Mouse (Mus musculus): ENCODE data around the gene Ptgir.

The Ptgir gene

GRCm38 (mm10) chr7:16916342-16917265 lies 10.3 kb downstream of the Ptgir start:
- no peak for DNase-seq (ENCODE audit: low spot score)

- no peak for DNase-seq (ENCODE audit: low spot score)
Measured at GRCm38 (mm10) chr7:16917447-16917846, 11.2 kb downstream of the Ptgir start.

DNA sequence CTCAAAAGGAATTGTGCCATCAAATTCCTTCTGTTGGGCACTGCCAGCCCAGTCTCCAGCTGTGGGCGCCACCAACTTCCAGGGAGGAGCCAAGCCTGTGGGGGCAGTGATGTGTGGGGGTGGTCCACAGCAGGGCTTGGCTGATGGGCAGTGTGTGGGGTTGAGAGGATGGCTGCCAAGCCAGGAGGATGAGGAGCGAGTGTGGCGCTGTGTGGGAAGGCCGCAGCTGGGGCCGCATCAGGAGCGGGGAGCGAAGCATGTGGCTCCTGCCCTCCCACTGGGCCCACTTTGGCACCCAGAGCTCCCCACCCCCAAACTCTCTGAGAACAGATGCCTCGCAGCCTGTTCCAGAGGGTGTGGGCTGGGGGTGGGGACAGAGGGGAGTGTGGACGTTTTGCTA lies 11.7 kb downstream of the Ptgir start:
- no peak for DNase-seq (ENCODE audit: low spot score)

DNA sequence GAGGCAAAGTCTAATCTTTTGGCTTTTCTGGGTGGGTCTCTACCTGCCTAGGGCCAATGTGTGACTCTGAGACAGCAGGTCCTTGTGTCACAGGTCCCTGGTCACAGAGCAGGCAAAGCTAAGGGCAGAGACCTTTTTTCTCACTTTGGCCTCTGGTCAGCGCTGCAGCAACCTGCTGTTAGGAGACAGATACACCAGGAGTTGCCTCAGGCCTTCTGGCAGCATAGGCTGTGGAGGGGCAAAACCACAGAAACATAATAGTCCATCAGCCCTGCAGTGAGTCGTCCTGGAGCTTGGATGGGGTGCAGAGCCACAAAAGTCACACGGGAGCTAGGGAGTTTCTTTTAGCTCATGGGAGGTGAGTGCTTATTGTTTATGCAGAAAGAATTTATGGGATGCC lies 12.4 kb downstream of the Ptgir start:
- DNase-seq (ENCODE audit: low spot score) = no peak

DNA sequence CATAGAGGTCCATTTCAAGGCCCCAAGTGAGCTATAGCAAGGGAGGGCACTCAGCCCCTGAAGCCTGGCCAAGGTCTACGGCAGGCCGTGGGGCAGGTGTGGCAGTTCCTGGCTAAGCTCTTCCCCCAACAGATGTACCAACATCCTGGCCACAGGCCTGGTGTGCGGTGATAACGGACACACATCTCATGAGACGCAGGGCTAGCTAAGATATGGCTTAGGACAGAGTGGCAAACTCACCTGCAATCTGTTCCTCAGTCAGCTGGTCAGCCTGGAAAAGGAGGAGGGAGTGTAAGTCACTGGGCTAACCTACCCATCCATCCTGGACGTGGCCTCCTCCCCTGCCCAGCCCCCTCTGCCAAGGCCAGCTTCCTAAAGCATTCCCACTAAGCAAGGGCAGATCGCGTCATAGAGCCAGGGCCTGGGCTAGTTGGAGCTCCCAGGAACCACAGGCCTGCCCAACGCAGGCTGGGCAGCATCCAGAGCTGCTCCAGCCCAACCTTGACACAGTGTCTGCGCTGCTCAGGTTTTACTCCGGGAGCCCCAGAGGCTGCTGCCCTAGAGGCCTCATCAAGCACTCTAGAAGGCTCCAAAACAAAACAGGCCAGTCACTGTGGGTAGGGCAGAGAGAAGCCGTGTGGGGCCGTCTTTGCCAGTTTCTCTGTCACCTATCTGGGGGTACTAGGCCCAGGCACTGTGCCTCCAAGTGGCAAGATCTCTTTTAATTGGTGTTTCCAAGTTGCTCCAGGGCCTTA lies 13.3 kb downstream of the Ptgir start:
- no peak for DNase-seq (ENCODE audit: low spot score)

GRCm38 (mm10) chr7:16920150-16920579 lies 13.9 kb downstream of the Ptgir start:
- DNase-seq (ENCODE audit: low spot score) = no peak

GRCm38 (mm10) chr7:16920818-16921791 lies 14.8 kb downstream of the Ptgir start:
- peak; percentile 33 for DNase-seq (ENCODE audit: low spot score)

DNA sequence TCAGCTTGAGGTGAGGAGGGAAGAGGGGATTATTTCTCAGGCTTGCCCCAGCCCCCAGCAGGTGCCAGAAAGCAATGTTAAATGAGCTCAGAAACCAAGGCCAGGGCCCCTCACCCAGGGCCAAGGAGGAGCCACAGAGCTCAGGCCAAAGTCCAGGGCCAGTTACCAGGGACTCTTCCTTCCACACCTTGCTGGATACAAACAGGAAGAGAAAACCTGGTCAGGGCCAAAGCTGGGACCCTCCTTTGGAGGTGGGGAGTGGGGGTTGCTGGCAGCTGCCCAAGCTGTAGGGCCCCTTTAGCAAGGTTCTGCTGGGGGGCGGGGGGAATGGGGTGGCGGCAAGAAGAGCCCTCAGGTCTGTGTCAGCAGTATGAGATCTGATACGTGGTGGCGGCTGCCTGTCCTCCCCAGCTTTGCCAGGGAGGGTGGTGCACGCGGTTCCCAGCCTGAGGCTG lies 15.6 kb downstream of the Ptgir start:
- DNase-seq (ENCODE audit: low spot score) = no peak

- peak; percentile 38 for DNase-seq (ENCODE audit: low spot score)
Measured at GRCm38 (mm10) chr7:16922360-16922973, 16.2 kb downstream of the Ptgir start.

DNA sequence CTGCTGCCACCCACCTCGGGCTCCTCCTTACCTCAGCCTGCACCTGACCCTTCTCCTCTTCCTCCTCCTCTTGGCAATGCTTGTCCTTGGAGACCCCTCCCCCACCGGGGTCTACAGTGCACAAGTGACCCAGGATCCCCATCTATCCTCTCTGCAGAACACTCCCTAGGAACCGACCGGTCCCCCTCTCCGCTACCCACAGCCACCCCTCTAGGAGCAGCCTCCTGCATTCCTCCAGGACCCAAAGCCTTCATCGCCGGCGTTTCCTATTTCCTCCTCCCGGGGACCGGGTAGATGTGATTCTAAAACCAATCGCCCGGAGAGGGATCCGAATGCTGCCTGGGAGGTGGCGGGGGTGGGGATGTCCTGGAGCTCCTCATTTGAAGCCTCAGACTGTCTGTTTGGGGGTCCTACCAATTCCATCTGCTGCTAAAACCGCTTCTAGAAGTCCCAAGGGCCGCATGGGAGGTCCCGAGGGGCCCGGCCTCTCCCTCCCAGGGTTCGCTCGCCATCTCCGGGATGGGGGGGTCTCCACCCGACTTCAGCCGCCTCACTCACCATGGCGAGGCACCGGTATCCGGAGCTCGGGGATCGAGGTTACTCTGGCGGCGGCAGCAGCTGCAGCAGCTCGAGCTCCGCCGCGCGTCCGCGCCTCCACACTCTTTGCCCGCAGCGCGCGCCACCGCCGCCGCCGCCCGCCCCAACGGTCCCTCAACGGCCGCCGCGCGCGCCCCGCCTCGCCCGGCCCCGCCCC lies 17.2 kb downstream of the Ptgir start:
- peak; percentile 66 for DNase-seq (ENCODE audit: low spot score)

DNA sequence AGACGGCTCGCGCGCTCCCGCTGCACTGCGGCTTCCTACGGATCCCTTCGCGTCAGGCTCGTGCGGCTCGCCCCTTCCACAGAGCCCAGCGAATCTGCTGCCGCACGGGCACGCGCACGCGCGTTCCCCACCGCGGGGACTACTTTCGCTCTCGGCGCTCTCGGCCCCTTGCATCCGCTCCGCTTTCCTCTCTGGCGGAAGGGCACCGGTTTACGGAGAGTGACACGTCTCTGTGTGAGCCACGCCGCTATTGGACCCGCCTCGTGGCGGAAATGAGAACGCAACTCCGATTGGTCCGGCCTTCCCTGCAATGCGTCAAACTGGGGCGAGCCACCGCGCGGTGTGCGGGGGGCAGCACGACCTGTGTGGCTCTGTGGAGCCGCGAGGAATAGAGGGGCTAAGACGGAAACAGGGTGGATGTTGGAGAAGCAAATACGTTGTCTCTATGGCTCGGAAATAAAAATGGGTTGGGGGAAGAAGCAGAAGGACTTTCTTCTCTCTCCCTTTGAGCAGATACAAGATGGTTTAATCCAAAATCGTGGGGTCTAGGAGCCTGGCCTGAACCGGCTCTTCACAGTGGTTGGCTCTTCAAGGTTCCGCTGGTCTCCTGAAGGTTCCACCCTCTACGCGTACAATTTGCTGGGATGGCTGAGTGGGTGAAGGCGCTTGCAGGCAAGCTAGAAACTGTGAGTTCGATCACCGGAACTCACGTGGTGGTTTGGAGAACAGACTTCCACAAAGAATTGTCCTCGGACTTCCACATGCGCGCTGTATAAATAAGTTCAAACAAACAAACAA lies 17.9 kb downstream of the Ptgir start, which contains the start of gene Calm3:
TSS of gene Calm3 (minus strand) at position 78 of the 798 bp plus-strand sequence.
- DNase-seq (ENCODE audit: low spot score) = peak; percentile 99

- no peak for DNase-seq (ENCODE audit: low spot score)
Measured at GRCm38 (mm10) chr7:16928341-16928740, 22.1 kb downstream of the Ptgir start.

DNA sequence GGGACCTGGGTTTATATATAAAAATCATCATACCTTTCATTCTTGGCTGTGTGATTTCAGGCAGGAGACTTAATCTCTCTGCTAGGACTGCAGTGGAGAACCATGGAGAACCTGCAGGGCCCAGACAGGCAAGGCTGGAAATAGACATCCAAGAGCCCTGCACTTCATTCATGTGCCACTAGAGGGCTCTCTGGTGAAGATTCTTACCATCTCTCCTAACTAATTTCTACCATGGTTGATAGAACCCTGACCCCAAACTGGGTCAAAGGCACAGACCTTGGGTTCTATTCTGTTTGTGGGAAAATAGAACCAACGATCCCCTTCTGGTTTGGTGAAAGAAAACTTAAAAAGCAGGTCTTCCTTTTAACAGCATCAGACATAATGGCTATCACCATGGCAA lies 24.6 kb downstream of the Ptgir start:
- DNase-seq (ENCODE audit: low spot score) = no peak

DNA sequence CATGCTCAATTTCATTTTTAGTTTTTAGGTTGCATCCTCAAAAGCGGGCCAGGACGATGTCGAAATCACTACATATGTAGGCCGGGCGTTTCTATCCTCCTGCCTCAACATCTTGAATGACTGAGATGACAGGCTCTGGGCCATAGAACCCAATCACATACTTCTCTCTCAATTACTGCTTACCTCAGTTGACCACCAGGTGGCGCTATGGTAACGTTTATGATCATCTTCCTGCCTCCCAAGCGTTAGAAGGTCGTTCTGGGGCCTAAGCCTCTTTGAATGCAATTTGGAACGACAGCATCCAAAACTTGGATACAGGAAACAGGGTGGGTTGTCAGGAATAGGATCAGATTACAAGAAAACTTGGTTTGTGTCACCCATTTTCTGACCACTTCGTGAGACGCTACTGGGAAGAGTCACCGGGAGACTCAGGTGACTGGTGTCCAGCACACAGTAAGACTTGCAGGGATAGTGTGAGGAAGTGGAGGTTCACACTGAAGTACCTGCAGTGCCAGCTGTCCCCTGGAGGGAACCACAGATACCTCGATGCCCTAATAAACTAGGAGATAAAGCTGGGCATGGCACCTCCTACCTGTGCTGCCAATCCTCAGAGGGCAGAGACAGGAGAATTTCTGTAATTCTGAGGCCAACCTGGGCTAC lies 25.8 kb downstream of the Ptgir start:
- peak; percentile 72 for DNase-seq (ENCODE audit: low spot score)

GRCm38 (mm10) chr7:16932704-16933577 lies 26.7 kb downstream of the Ptgir start:
- DNase-seq (ENCODE audit: low spot score) = no peak

- DNase-seq (ENCODE audit: low spot score) = peak; percentile 68
Measured at GRCm38 (mm10) chr7:16937312-16937711, 31.0 kb downstream of the Ptgir start.

- no peak for DNase-seq (ENCODE audit: low spot score)
Measured at GRCm38 (mm10) chr7:16938117-16938791, 32.0 kb downstream of the Ptgir start.
